Mouse (Mus musculus) c-Kit-positive CD71-positive TER-119-positive erythroid progenitor cells, embryonic 14.5 days (primary cell): ENCODE results near the gene Neo1.
A peak's percentile ranks its signal among the peaks of the same experiment; 100 is the strongest.
"Not testable (repeated sequence)": the region's sequence is repeated elsewhere in the genome, so short reads cannot be mapped to it uniquely, and the experiment has no call there.

Experiments used
- DNase-seq: peaks from one replicate; pipeline ENCODE4 v3.0.0-alpha.2; 2013; ENCODE audit warnings: low spot score

Neo1 gene

DNA sequence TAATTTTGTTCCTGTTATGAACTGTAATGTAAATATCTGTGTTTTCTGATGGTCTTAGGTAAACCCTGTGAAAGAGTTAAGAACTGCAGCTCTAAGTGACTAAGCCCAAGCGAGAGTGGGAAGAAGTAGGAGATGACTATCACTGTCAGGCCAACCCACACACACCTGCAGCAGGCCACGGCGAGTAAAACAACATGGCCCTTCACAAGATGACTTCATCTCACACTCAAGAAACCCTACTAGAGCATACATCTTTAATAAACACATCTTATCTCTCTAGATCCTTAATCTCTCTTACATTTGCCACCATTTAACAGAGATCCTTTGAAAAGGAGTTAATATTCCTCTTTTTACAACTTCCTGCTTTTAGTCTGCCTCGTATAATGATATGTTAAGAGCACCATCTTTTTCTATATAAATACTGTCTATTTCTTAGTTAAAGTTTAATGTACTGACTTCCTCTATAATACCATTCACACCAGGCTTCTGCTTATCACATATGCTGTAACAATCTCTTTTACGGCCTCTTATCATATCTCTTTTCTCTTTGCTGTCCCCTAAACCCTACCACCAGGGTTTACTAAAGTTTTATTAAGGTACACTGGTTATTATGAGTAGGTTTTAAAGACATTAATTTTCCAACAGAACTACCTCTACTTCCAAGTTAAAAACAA is 46.8 kb downstream of the Neo1 start:
- no peak for DNase-seq

DNA sequence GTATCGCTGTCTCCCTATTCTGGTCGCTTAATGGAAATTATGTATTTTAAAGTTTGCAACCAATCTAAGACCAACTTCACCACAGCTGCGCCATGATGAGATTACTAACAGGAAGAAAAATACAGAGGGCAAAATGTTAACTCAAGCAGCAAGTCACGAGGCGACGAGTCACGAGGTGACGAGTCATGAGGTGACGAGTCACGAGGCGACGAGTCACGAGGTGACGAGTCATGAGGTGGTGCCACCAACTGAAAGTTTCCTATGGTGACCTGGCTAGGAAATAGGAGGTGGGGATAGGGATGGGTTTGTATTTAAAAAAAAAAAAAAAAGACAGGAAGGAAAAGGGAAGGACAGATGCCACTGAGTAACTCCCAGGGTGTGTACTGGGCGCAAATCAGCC is 57.2 kb downstream of the Neo1 start:
- peak; percentile 13 for DNase-seq

GRCm38 (mm10) chr9:58971154-58971553 is 65.1 kb downstream of the Neo1 start:
- DNase-seq = not testable (repeated sequence)

DNA sequence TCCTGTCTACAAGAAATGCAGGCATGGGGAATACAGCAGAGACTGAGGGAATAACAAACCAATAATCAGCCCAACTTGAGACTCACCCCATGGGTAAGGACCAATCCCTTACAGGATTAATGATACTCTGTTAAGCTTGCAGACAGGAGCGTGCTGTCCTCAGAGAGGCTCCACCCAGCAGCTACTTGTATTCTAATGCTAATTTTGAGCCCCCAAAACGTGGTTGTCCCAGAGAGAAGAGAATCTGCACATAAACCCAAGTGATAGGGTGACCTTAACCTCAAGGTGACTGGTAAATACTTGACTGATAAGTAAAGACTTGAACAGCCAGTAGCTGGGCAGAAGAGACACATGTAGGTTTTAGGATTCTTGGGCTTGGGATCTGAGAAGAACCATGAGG is 68.9 kb downstream of the Neo1 start:
- DNase-seq = no peak

DNA sequence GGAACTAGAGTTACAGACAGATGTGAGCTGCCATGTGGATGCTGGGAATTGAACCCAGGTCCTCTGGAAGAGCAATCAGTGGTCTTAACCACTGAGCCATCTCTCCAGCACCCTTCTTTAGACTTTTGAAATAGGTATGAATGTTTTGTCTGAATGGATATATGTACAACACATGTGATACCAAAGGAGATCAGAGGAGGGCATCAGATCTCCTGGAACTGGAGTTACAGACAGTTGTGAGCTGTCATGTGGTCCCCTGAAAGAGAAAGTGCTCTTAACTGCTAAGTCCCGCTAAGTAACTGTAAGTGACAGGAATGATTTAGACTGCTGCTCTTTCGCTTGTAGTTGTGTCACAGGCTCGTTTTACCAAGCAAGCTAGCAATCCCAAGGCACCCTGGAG is 80.7 kb downstream of the Neo1 start:
- DNase-seq = no peak

DNA sequence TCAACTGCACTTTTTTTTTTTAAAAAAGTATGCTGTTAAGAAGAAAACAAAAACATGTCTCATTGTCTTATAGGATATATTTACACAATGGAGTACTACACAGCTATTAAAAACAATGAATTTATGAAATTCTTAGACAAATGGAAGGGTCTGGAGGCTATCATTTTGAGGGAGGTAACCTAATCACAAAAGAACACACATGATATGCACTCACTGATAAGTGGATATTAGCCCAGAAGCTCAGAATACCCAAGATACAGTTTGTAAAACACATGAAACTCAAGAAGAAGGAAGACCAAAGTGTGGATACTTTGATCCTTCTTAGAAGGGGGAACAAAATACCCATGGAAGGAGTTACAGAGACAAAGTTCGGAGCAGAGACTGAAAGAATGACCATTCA is 90.3 kb downstream of the Neo1 start:
- DNase-seq = not testable (repeated sequence)

- DNase-seq = no peak
These were observed 101.5 kb downstream of the Neo1 start for GRCm38 (mm10) chr9:58934776-58935175.

DNA sequence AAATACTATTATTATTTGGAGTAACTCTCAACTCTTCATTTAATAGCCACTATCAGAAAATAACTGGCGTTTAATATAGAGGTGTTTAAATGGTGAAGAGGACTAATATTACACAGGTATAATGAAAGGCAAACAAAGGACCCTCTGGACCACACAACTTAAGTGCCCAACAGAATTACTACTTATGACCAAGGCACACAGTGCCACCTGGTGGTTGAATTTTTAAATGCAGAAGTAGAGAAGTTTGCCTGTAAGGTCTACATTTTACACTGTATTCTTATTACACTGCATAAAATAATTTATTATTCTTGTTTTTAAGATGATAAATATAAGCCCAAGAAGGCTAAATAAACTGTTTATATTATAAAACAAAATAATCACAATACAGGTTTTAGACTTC is 108.1 kb downstream of the Neo1 start:
- no peak for DNase-seq

DNA sequence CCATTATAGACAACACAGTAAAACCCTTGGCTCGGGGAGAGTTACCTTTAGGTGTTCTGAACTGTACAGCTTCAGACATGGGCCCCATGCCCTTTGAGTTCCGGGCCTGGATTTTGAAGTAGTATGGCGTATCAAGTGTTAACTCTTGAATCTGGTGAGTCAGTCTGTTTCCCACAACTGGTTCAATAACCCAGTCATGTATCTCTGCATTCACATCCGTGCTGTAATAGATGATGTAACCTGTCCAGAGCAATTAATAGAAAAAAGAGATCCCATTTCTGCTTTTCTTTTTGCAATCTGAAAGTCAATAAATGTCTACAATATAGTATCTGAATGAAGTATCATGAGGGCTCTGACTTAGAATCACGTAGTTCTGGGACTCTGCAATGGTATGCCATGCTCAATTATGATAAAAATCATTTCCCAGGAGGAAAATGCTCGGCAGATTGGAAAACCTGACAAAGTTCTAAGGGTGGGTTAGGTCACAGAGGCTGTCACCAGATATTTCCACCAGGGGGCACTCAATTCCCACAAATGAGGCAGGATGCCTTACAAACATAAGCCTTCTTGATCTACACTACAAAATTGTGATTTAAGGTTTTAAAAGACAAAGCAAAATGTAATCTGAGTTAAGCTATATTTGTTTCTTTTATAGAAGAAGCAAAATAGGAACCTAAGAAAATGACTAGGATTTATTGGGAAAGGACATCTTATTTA is 133.2 kb downstream of the Neo1 start:
- peak; percentile 53 for DNase-seq

GRCm38 (mm10) chr9:58899602-58900001 is 136.6 kb downstream of the Neo1 start:
- no peak for DNase-seq

DNA sequence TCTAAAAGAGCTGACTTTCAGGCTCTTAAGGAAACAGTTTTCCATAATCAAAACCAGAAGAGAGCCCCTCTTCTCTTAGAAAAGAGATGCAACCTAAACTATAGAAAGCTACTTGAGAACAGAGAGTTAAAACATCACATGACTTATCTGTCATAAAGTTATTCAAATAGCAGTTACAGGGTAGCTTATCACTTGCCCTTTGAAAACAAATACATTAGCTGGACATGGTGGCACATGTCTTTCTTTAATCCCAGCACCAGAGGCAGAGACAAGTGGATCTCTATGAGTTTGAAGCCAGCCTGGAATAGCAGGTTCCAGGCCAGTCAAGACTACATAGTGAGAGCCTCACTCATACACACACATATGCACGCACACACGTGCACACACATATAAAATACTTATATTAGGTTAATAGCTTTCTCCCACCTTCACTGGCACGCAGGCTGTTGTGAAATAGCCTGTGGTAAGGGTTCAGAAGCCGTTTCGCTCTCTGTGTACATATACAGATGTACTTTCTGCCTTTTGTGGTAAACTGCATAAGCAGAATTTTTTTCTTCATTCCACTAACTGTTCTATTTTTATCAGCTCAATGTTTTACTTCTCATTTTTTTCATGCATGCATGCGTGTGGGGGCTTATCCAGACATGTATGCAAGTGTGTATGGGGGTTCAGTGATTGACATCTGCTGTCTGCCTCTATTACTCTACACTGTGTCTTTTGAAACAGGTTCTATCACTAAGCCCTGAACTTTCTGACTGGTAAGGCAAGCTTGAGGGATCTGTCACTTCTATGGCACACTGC is 144.2 kb downstream of the Neo1 start:
- no peak for DNase-seq

GRCm38 (mm10) chr9:58890893-58891292 is 145.3 kb downstream of the Neo1 start:
- DNase-seq = no peak

DNA sequence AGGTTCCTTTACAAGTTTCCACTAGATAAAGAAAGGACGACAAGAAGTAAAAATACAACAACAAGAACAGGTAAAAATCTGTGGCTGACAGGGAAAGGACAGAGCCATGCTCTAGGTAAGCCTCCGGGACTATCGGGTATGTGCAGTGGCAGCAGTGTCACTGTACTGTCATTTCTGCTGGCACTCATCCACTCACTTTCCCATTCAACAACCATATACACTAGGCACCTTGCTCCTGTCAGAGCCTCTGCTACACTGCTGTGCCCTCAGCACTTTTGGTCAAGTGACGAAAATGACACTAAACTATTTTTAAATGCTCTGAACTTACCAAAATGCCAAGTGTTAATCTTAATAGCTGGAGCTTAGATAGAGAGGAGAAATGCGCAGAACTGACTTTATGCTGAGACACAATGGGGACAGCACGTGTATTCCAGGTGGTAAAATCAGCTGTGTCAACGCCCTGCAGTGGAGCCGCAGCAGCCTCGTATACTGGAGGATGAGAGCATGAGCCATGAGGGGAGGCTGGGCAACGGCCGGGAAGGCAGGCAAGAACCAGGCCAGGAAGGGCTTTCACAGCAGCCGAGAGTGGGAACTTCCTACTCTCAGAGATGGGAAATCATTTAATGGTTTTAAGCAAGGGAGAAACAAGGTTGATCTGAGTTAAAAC is 146.3 kb downstream of the Neo1 start:
- DNase-seq = no peak

- no peak for DNase-seq
These were observed 153.6 kb downstream of the Neo1 start for GRCm38 (mm10) chr9:58882686-58883085.

DNA sequence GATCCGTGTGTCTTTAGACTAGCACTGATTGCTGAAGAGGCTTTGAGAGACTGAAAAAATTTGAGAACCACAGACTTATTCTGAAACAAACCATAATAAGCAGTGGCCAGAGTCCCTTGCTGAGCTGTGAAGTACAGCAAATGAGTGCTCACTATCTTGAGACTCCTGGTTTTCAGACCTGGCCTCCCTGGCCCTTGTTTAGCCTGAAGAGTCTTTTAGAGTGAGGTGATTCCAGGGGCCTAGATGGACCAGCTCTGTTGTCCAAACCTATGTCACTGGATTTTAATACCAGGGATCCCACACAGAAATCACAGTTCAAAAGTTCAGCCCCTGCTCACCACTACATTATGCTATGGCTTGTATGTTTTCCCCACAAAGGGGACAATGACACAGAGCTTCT is 156.4 kb downstream of the Neo1 start:
- DNase-seq = no peak

GRCm38 (mm10) chr9:58876946-58877625 is 159.2 kb downstream of the Neo1 start:
- DNase-seq = no peak

GRCm38 (mm10) chr9:58875439-58875838 is 160.8 kb downstream of the Neo1 start:
- DNase-seq = no peak

DNA sequence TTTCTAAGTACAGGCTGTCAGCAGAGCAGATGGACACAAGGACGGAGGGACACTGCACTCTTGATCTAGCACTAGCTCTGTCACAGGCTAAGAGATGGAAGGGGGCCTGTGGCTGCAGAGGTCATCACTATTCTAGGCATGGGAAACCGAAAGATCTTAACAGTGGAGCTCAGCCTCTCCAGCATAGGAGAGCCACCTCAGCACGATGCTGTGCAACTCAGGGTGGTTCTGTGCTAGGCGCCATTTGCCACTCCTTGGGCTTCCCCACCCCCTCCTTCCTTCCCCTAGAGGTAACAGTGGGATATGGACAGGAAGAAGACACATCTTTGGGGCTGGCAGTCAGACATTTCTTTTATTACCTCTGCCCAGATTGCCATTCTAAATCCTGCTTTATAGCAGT is 161.9 kb downstream of the Neo1 start:
- DNase-seq = no peak

- peak; percentile 27 for DNase-seq
These were observed 162.5 kb downstream of the Neo1 start for GRCm38 (mm10) chr9:58873541-58874324.

DNA sequence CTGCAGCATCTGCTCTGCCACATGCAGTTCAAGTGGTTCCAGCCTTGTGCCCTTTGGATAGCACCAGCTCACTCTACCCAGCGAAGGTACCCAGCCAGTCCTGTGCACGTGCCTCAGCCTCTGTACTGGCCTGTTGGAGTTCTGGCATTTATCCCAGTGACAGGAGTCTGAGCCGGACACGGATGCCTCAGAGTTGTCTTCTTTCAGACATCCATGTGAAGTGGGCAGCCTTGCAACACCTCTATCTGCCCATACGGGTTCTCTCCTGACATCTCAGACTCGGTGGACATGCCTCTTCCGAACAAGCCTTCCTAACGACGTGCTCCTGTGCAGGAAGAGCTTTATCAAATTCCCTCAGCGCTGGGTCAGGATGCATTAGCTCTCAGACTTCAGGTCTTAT is 165.1 kb downstream of the Neo1 start:
- DNase-seq = no peak

DNA sequence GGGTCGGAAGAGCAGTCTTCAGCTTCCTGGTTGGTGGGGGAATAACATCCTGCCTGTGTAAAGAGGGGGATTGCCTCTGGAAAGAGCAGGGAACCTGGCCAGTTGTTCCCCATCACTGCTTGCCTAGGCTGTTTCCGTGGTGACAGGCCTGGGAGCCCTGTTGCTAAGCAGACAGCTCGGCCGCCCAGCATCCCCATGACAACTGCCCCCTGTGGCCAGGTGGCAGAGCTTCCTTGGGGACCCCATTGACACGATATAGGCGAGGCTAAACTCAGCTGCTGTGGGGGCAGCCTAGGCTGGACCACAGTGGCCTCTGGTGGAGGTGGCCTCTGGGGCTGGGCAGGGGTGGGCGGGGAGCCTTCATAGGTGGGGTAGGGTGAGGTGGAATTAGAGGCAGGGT is 172.4 kb downstream of the Neo1 start:
- no peak for DNase-seq
